In genomic region chr7:126353251-126353993, GRCm38 (mm10) we compare ENCODE assay signal across 18 mouse cellular contexts.
"Had no signal": no experiment of that assay in that cellular context is flagged by ENCODE, and none has a peak within 500 bp of the region (broad histone marks: within the 10 kb centered on the region; RNA-seq: fewer than 3 reads in every experiment).

No protein-coding gene starts in this region.

- ATAC-seq: midbrain, embryonic 16.5 days had no signal

- H3K27me3 ChIP-seq: midbrain, embryonic 12.5 days; neural tube, embryonic 13.5 days; neural tube, embryonic 15.5 days had no signal

- H3K27ac ChIP-seq: midbrain, embryonic 10.5 days; midbrain, embryonic 12.5 days; neural tube, embryonic 13.5 days; neural tube, embryonic 15.5 days had no signal

- H3K36me3 ChIP-seq: midbrain, embryonic 10.5 days; midbrain, embryonic 12.5 days; neural tube, embryonic 13.5 days; neural tube, embryonic 15.5 days had no signal

- H3K4me3 ChIP-seq: midbrain, embryonic 10.5 days; midbrain, embryonic 12.5 days; myocyte; neural tube, embryonic 13.5 days; neural tube, embryonic 15.5 days had no signal

- H3K4me2 ChIP-seq: lung, embryonic 14.5 days; midbrain, embryonic 12.5 days; neural tube, embryonic 13.5 days; neural tube, embryonic 15.5 days had no signal

- DNase-seq: lung, adult 18-20 months; lung, embryonic 14.5 days; lung, postnatal 10 days; lung, postnatal 4 days; midbrain, embryonic 14.5 days; retina, postnatal 1 day; right cerebral cortex, adult 18-20 months; right cerebral cortex, postnatal 25 days; right cerebral cortex, postnatal 4 days; spleen, adult 18-20 months; thymus, adult 18-20 months; thymus, postnatal 14 days had no signal

- H3K9ac ChIP-seq: lung, embryonic 14.5 days; midbrain, embryonic 12.5 days; neural tube, embryonic 13.5 days; neural tube, embryonic 15.5 days had no signal

- H3K9me3 ChIP-seq: midbrain, embryonic 10.5 days; midbrain, embryonic 12.5 days; neural tube, embryonic 13.5 days; neural tube, embryonic 15.5 days had no signal
